Mouse (Mus musculus) forebrain, postnatal 0 days (tissue): ENCODE measurements around the gene Fth1. TPM values are rescaled to one million over a fixed set of nuclear protein-coding genes. Genes with fewer than 3 reads are reported as not detected.

Source experiments
- ATAC-seq: fragments of 200-750 bp; cut with Nextera tagmentation; 2 replicates; pipeline ENCODE4 v1.8.0; 2017; ENCODE audit warnings: mild to moderate bottlenecking, moderate library complexity
- DNase-seq: peaks from one replicate; pipeline ENCODE4 v3.0.0-alpha.2; 2015
- H3K27ac ChIP-seq: fragments of 300-500 bp; sonication (generic); 2 replicates; pipeline ENCODE4 v1.5.1; 2014; ENCODE audit warnings: low read depth, mild to moderate bottlenecking, antibody characterized with exemption, low read length, moderate library complexity, mixed read lengths
- H3K27me3 ChIP-seq: fragments of 300-500 bp; sonication (generic); 2 replicates; pipeline ENCODE4 v1.6.1; 2014; ENCODE audit warnings: mild to moderate bottlenecking, low read length, mixed read lengths; ENCODE audit not compliant: insufficient read depth
- H3K36me3 ChIP-seq: fragments of 300-500 bp; sonication (generic); 2 replicates; pipeline ENCODE4 v1.6.1; 2014; ENCODE audit warnings: mild to moderate bottlenecking, moderate library complexity; ENCODE audit not compliant: insufficient read depth
- H3K4me1 ChIP-seq: fragments of 300-500 bp; sonication (generic); 2 replicates; pipeline ENCODE4 v1.6.1; 2014; ENCODE audit warnings: antibody characterized with exemption; ENCODE audit not compliant: insufficient read depth
- H3K4me2 ChIP-seq: fragments of 300-500 bp; sonication (generic); 2 replicates; pipeline ENCODE4 v1.6.1; 2014; ENCODE audit warnings: low read depth, mild to moderate bottlenecking, moderate library complexity
- H3K4me3 ChIP-seq: fragments of 300-500 bp; sonication (generic); 2 replicates; pipeline ENCODE4 v1.5.1; 2014; ENCODE audit warnings: low read depth, low read length, mixed read lengths
- H3K9ac ChIP-seq: fragments of 300-500 bp; sonication (generic); 2 replicates; pipeline ENCODE4 v1.6.1; 2014; ENCODE audit warnings: mild to moderate bottlenecking
- H3K9me3 ChIP-seq: fragments of 300-500 bp; sonication (generic); 2 replicates; pipeline ENCODE4 v1.6.1; 2016; ENCODE audit warnings: low read length
- CTCF ChIP-seq: sonication (generic); IDR thresholded peaks from 2 replicates; pipeline ENCODE4 v1.5.1; 2016; ENCODE audit warnings: antibody characterized with exemption, control low read depth, low read depth
- WGBS: fragments of 180-500 bp; shearing (Covaris S2); extraction: QIAGEN DNeasy Blood & Tissue Kit; methylation state at CpG from one replicate; pipeline ENCODE4 v1.1.7; 2014; 5-methylcytosine and 5-hydroxymethylcytosine counted together
- polyA plus RNA-seq: library from polyadenylated mRNA; unstranded; fragments of >200 nt; fragmentation: Nextera tagmentation; extraction: Ambion mirVana; gene quantifications from 2 replicates; pipeline ENCODE4 v1.2.1, GENCODE M21; 2015
- total RNA-seq: library from RNA; depleted of rRNA; stranded (reverse); fragments of >200 nt; gene quantifications from 2 replicates; pipeline ENCODE4 v1.2.3, GENCODE M21; 2014

The Fth1 gene
- total and polyA plus RNA-seq, 2 experiments from 2014 or later = 300 to 2,984 TPM

DNA sequence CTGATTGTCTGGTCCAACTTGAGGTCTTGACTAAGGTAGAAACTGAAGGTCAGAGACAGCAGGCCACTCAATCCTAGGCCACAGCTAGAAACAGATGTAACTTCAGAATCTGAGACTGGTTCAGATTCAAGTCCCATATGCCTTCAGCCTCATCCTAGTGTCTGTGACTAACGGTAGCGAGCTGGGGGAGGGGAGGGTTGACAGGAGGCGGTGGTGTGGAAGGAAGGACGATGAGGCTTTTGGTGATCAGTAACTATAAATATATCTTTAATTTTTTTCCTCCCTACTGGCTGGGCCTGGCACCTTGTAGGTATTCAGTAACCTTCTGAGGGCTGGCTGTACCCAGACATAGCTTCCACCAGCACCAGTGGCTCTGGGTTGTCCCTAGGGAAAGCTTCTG is 35.0 kb downstream of the Fth1 start:
- no peak overlapping the region for H3K9ac ChIP-seq
- 73% methylated on average over 4 of the region's 4 CpGs for WGBS
- H3K27me3 ChIP-seq = no peaks in the 10 kb centered on the region
- no peak for ATAC-seq
- H3K4me3 ChIP-seq = no peak overlapping the region
- no peak overlapping the region for H3K27ac ChIP-seq
- DNase-seq = no peak
- H3K4me1 ChIP-seq = peaks cover 5% of the 10 kb centered on the region; the same call in 1 of the 2 replicates
- H3K36me3 ChIP-seq = no peaks in the 10 kb centered on the region
- no peak for TF ChIP-seq CTCF
- H3K4me2 ChIP-seq = no peak overlapping the region
- no peaks in the 10 kb centered on the region for H3K9me3 ChIP-seq

DNA sequence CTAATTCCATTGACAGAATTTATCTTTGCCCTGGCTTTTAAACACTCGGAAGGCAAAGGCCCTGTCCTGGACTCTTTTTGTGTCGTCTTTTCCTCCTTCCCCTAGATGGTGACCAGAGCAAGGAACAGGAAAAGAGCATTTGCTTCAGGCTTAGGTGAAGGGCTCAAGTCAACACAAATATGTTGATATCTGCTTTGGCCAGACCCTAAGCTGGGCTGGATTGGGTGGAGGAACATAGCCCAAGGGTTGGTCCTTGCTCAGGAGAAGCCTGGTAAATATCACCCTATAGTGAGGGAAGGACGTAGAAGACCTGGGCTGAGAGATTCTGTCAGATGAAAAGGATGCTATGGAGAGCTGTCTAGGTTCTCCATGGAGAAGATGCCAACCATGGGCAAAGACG is 35.8 kb downstream of the Fth1 start:
- DNase-seq (no peak), ATAC-seq (no peak)
- Histone ChIP-seq H3K9me3 (no peaks in the 10 kb centered on the region), H3K27ac (no peak overlapping the region), H3K4me2 (no peak overlapping the region), H3K4me1 (peaks cover 5% of the 10 kb centered on the region; the same call in 1 of the 2 replicates), H3K9ac (no peak overlapping the region), H3K4me3 (no peak overlapping the region), H3K36me3 (no peaks in the 10 kb centered on the region), H3K27me3 (no peaks in the 10 kb centered on the region)
- TF ChIP-seq CTCF = no peak
- WGBS = 92% methylated on average over 4 of the region's 4 CpGs

DNA sequence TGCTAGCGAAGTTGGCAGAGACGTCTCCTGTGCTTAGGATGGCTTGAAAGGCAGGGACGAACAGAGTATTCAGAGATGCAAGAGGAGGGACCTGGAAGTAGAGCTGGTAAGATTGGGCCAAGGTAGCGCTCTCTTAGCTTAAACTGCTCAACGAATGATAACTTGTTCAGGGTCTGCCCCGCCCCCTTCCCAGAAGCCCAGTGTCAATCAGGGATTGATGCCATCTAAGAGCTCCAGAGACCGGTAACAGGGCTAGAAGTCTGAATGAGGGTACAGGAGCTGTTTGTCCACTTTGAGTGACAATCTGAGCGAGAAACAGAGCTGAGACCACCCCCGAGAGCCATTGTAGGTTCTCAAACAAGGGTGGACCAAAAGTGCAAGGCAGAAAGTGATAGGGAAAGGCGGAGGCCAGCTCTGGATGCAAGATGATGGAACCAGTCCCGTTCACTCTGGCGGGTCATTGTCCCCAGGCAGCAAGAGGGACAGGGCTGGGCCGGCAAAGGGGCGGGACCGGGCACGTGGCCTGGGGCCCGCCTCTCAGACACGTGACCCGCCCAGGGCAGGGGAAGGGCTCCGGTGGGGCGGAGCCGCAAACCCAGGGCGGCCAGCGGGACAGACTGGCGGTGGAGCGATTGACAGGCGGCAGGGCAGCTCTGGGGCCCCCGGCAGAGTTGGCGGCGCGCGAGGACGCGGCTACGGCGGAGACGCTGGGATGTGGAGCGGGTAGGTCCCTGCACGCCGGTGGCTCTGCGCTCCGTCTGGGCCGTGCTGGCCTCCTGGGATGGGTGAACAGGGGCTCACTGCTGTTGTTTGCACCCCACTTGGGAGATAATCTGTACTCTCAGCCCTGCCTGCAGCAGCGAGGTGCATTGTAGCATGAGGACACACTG is 37.5 kb downstream of the Fth1 start:
- TF ChIP-seq CTCF = no peak
- Histone ChIP-seq H3K27ac (no peak overlapping the region; the same call in 1 of the 2 replicates), H3K4me3 (peak overlapping the region; percentile 56), H3K9ac (peak overlapping the region; percentile 62), H3K27me3 (no peaks in the 10 kb centered on the region), H3K4me1 (peaks cover 5% of the 10 kb centered on the region; the same call in 1 of the 2 replicates), H3K36me3 (no peaks in the 10 kb centered on the region), H3K9me3 (no peaks in the 10 kb centered on the region), H3K4me2 (peak overlapping the region; percentile 94)
- peak; percentile 75 for DNase-seq
- WGBS = 4% methylated on average over 44 of the region's 44 CpGs
- ATAC-seq = peak; percentile 94

DNA sequence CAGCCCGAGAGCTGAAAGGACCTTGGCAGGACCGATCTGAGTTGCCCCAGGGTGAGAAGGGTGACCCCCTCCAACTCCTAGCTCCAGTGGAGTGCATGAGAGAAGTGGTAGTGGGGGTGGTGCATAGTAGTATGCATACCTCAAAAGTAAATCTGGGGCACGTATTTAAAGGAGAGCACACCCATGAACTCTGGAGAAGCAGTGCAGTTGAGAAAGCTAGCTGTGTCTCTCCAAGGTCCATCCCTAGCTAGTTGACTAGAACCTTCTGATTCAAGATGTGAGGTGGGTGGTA is 38.1 kb downstream of the Fth1 start:
- no peaks in the 10 kb centered on the region for H3K9me3 ChIP-seq
- TF ChIP-seq CTCF = no peak
- H3K4me2 ChIP-seq = peak overlapping the region; percentile 94
- 2% methylated on average over 3 of the region's 3 CpGs for WGBS
- H3K27me3 ChIP-seq = no peaks in the 10 kb centered on the region
- no peaks in the 10 kb centered on the region for H3K36me3 ChIP-seq
- H3K27ac ChIP-seq = no peak overlapping the region
- peak overlapping the region; percentile 56 for H3K4me3 ChIP-seq
- H3K4me1 ChIP-seq = peaks cover 5% of the 10 kb centered on the region; the same call in 1 of the 2 replicates
- DNase-seq = no peak
- H3K9ac ChIP-seq = peak overlapping the region; percentile 62
- peak; percentile 40; the same call in 1 of the 2 replicates for ATAC-seq

DNA sequence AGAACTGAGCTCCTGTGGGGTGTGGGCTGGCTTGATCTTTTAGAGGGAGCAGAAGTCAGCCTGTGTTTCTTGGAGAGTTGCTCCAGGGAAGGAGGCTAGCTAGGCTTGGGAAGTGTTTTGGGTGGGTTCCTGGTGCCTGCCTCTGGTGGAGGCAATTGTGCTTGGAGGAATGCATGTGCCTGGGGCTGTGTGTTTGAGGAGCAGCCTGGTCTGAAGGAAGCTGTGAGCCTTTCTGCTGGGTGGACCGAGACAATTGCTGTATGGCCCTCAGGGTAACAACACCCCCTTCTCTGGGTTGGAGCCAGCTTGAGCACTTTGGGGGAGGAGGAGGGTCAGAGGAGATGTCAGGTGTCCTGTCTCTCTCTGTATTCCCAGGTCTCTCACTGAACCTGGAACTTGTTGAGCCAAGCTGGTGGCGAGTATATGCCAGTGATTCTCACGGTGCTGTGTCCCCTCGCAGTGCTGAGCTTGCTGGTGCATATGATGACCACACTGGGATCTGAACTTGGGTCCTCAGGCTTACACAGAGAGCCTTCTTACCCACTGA is 38.9 kb downstream of the Fth1 start:
- Histone ChIP-seq H3K27me3 (no peaks in the 10 kb centered on the region), H3K4me1 (peaks cover 5% of the 10 kb centered on the region; the same call in 1 of the 2 replicates), H3K27ac (no peak overlapping the region), H3K4me3 (peak overlapping the region; percentile 56), H3K9ac (no peak overlapping the region), H3K9me3 (no peaks in the 10 kb centered on the region), H3K36me3 (no peaks in the 10 kb centered on the region), H3K4me2 (peak overlapping the region; percentile 94)
- DNase-seq (no peak), ATAC-seq (no peak)
- 81% methylated on average over 4 of the region's 4 CpGs for WGBS
- no peak for TF ChIP-seq CTCF

DNA sequence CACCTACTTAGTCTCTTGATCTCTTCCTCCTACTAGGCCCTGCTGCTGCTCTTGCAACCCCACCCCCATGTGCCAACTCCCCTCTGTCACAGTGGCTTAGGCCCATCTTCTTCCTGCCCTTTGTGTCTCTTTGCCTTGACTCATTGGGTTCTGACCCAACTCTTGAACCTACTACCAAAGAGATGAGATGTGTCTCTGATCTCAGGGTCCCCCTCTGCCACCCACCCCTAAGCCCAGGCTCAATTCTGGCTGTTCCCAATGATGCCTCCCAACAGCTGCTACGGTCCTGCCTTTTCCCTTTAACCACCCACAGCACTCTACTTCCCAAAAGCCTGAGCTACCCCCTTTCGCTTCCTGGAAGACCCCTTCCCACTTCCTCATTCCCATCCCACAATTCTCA is 41.6 kb downstream of the Fth1 start:
- no peak for TF ChIP-seq CTCF
- H3K4me2 ChIP-seq = no peak overlapping the region

More for the DNA sequence above, 41.6 kb downstream of the Fth1 start:
- Histone ChIP-seq H3K9me3 (no peaks in the 10 kb centered on the region), H3K36me3 (no peaks in the 10 kb centered on the region), H3K27ac (no peak overlapping the region), H3K4me1 (peaks cover 5% of the 10 kb centered on the region; the same call in 1 of the 2 replicates), H3K9ac (no peak overlapping the region), H3K27me3 (no peaks in the 10 kb centered on the region), H3K4me3 (no peak overlapping the region)
- ATAC-seq (no peak), DNase-seq (no peak)
- WGBS = 88% methylated on average over 2 of the region's 2 CpGs
